Mouse (Mus musculus) heart, postnatal 0 days (tissue): ENCODE measurements around the gene Rps28. TPM values are rescaled to one million over a fixed set of nuclear protein-coding genes. Genes with fewer than 3 reads are reported as not detected.
"Not testable (repeated sequence)": the region's sequence is repeated elsewhere in the genome, so short reads cannot be mapped to it uniquely, and the experiment has no call there.

Experiments
- ATAC-seq: fragments of 200-750 bp; cut with Nextera tagmentation; 2 replicates; pipeline ENCODE4 v1.8.0; 2017; ENCODE audit warnings: low read depth, moderate number of reproducible peaks, moderate library complexity; ENCODE audit not compliant: insufficient read depth
- DNase-seq: peaks from one replicate; pipeline ENCODE4 v3.0.0-alpha.2; 2016; ENCODE audit warnings: low spot score
- H3K27ac ChIP-seq: fragments of 300-500 bp; sonication (generic); 2 replicates; pipeline ENCODE4 v1.5.1; 2014; ENCODE audit warnings: low read depth, mild to moderate bottlenecking
- H3K27me3 ChIP-seq: fragments of 300-500 bp; sonication (generic); 2 replicates; pipeline ENCODE4 v1.6.1; 2014; ENCODE audit warnings: low read length, mixed read lengths; ENCODE audit not compliant: control insufficient read depth, insufficient read depth
- H3K36me3 ChIP-seq: fragments of 300-500 bp; sonication (generic); replicated peaks from 2 replicates; pipeline ENCODE4 v1.6.1; 2014; ENCODE audit warnings: low read length, mixed read lengths; ENCODE audit not compliant: control insufficient read depth, insufficient read depth
- H3K4me1 ChIP-seq: fragments of 300-500 bp; sonication (generic); 2 replicates; pipeline ENCODE4 v1.6.1; 2014; ENCODE audit warnings: antibody characterized with exemption; ENCODE audit not compliant: control insufficient read depth, insufficient read depth
- H3K4me2 ChIP-seq: fragments of 300-500 bp; sonication (generic); 2 replicates; pipeline ENCODE4 v1.6.1; 2014; ENCODE audit warnings: low read depth, mild to moderate bottlenecking, low read length, moderate library complexity
- H3K4me3 ChIP-seq: fragments of 300-500 bp; sonication (generic); 2 replicates; pipeline ENCODE4 v1.5.1; 2014; ENCODE audit warnings: low read depth, low read length
- H3K9ac ChIP-seq: fragments of 300-500 bp; sonication (generic); replicated peaks from 2 replicates; pipeline ENCODE4 v1.6.1; 2014; ENCODE audit warnings: low read depth, low read length, mixed read lengths
- H3K9me3 ChIP-seq: fragments of 300-500 bp; sonication (generic); replicated peaks from 2 replicates; pipeline ENCODE4 v1.6.1; 2016; ENCODE audit warnings: low read length; ENCODE audit not compliant: control insufficient read depth
- CTCF ChIP-seq: IDR thresholded peaks from 2 replicates; pipeline ENCODE4 v1.5.1; 2016; ENCODE audit warnings: antibody characterized with exemption, control low read depth, low read depth
- EP300 ChIP-seq: IDR thresholded peaks from 2 replicates; pipeline ENCODE4 v1.6.1; 2016; ENCODE audit warnings: antibody characterized with exemption, low read depth
- WGBS: fragments of 180-500 bp; shearing (Covaris S2); extraction: QIAGEN DNeasy Blood & Tissue Kit; methylation state at CpG from one replicate; pipeline ENCODE4 v1.1.7; 2014; 5-methylcytosine and 5-hydroxymethylcytosine counted together
- polyA plus RNA-seq: library from polyadenylated mRNA; unstranded; fragments of >200 nt; fragmentation: Nextera tagmentation; extraction: Ambion mirVana; gene quantifications from 2 replicates; pipeline ENCODE4 v1.2.1, GENCODE M21; 2015
- total RNA-seq: library from RNA; depleted of rRNA; stranded (reverse); fragments of >200 nt; gene quantifications from 2 replicates; pipeline ENCODE4 v1.2.3, GENCODE M21; 2014; ENCODE audit warnings: low replicate concordance

Rps28 gene
- total and polyA plus RNA-seq, 2 experiments from 2014 or later, result 127 to 622 TPM

- Histone ChIP-seq H3K4me3 (no peak overlapping the region), H3K4me2 (no peak overlapping the region), H3K27me3 (no peaks in the 10 kb centered on the region), H3K27ac (no peak overlapping the region), H3K9me3 (no peaks in the 10 kb centered on the region), H3K36me3 (peaks cover 31% of the 10 kb centered on the region), H3K4me1 (peaks cover 24% of the 10 kb centered on the region), H3K9ac (no peak overlapping the region)
- WGBS, result 0% methylated on average over 3 of the region's 3 CpGs
- TF ChIP-seq CTCF, result peak; percentile 88
- no peak for TF ChIP-seq EP300
- ATAC-seq (no peak), DNase-seq (peak; percentile 84)
Observed at GRCm38 (mm10) chr17:33826850-33827249, 2.5 kb upstream of the Rps28 start.

- H3K4me3 ChIP-seq, result 0 out of 2 replicates have a peak overlapping the region, but pooled peaks have one; percentile 77
- H3K36me3 ChIP-seq, result peaks cover 33% of the 10 kb centered on the region
- peaks cover 24% of the 10 kb centered on the region for H3K4me1 ChIP-seq
- H3K9ac ChIP-seq, result peak overlapping the region; percentile 73
- WGBS, result 81% methylated on average over 8 of the region's 8 CpGs
- DNase-seq, result no peak
- no peak for TF ChIP-seq EP300
- TF ChIP-seq CTCF, result no peak
- no peak overlapping the region for H3K27ac ChIP-seq
- H3K27me3 ChIP-seq, result no peaks in the 10 kb centered on the region
- no peaks in the 10 kb centered on the region for H3K9me3 ChIP-seq
- H3K4me2 ChIP-seq, result peak overlapping the region; percentile 71
- ATAC-seq, result no peak
Observed at GRCm38 (mm10) chr17:33825462-33825861, 1.1 kb upstream of the Rps28 start.

DNA sequence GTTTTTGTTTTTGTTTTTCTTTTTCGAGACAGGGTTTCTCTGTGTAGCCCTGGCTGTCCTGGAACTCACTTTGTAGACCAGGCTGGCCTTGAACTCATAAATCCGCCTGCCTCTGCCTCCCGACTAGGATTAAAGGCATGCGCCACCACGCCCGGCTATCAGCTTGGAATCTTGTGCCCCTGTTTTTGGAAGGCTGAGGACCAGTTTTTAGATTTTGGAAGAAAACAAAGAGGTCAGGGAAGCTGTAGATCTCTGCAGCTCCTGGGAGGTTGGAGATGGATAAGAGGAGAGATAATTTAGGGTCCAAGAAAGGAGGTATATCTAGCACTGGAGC is 602 bp upstream of the Rps28 start:
- Histone ChIP-seq H3K36me3 (peaks cover 33% of the 10 kb centered on the region), H3K4me1 (peaks cover 24% of the 10 kb centered on the region), H3K27ac (peak overlapping the region; percentile 80)

GRCm38 (mm10) chr17:33823171-33823570 is 1.2 kb downstream of the Rps28 start:
- Histone ChIP-seq H3K4me1 (peaks cover 11% of the 10 kb centered on the region), H3K4me2 (peak overlapping the region; percentile 82), H3K27ac (peak overlapping the region; percentile 64; the same call in 1 of the 2 replicates), H3K36me3 (peaks cover 40% of the 10 kb centered on the region), H3K4me3 (peak overlapping the region; percentile 77), H3K9ac (peak overlapping the region; percentile 70)
- ATAC-seq, H3K27me3 ChIP-seq, DNase-seq, H3K9me3 ChIP-seq: not testable (repeated sequence)
- WGBS, result 72% methylated on average over 8 of the region's 8 CpGs

More for the DNA sequence above, 602 bp upstream of the Rps28 start:
- H3K9me3 ChIP-seq, DNase-seq, ATAC-seq, H3K27me3 ChIP-seq: not testable (repeated sequence)
- Histone ChIP-seq H3K4me2 (peak overlapping the region; percentile 71), H3K4me3 (peak overlapping the region; percentile 77), H3K9ac (peak overlapping the region; percentile 73)
- WGBS, result 4% methylated on average over 6 of the region's 6 CpGs

DNA sequence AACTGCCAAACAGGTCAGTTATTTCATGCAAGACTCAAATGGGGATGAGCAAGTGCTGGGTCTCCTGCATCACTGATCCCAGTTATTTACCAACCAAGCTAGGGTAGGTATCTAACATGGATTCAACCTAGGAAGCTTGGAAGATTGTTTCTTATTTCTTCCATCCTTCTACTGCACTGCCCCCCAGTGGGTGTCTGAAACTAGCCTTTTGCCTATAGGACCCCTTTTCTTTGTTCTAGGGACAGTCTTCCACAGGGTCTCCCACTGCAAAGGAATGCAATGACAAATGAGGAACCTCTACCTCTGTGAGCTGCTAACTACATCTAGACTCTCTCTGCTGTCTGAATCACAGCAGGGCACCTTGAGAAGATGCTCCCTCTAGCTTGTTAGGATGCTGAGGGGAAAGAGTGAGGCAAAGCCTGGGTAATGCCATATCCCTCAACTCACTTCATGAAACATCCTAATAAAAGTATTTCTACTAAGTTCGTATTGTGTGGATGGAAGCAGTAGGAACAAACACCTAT is 1.9 kb downstream of the Rps28 start:
- ATAC-seq (no peak), DNase-seq (no peak)
- Histone ChIP-seq H3K4me1 (peaks cover 13% of the 10 kb centered on the region), H3K36me3 (peaks cover 40% of the 10 kb centered on the region), H3K4me3 (no peak overlapping the region), H3K4me2 (no peak overlapping the region), H3K27ac (no peak overlapping the region), H3K27me3 (no peaks in the 10 kb centered on the region), H3K9me3 (no peaks in the 10 kb centered on the region), H3K9ac (no peak overlapping the region)
- no peak for TF ChIP-seq EP300
- TF ChIP-seq CTCF, result peak; percentile 33
- 77% methylated on average over 1 of the region's 1 CpGs for WGBS

DNA sequence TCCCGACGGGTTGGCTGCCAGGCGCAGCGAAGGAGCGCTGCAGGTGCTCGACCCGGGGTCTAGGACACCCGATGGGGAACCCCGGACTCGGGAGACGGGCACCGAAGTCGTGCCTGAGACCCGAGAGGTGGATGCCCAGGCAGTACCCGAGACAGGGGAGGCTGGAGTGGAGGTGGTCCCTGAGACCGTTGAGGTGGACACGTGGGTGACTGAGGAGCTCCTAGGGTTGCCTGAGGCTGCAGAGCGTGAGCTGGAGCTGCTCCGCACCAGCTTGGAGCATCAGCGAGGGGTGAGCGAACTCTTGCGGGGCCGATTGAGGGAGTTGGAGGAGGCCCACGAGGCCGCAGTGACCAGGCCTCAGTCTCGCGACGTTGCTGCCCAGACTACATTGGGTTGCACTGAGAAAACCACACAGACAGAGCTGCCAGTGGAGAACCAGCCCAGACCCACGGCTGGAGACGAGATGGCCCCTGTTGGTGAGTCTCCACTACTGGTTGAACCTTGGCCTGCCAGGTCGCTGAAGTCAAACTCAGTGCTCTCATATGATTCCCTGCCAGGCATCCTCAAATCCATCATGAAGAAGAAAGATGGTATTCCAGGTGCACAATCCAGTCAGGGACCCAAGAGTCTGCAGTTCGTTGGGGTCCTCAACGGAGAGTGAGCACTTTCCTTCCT is 6.3 kb downstream of the Rps28 start:
- peaks cover 40% of the 10 kb centered on the region for H3K36me3 ChIP-seq
- TF ChIP-seq EP300 (no peak), CTCF (no peak)
- H3K9me3 ChIP-seq, result no peaks in the 10 kb centered on the region
- peak overlapping the region; percentile 79 for H3K27ac ChIP-seq
- peaks cover 10% of the 10 kb centered on the region; the same call in 1 of the 2 replicates for H3K4me1 ChIP-seq
- 22% methylated on average over 33 of the region's 33 CpGs for WGBS
- DNase-seq (no peak), ATAC-seq (peak; percentile 13)
- H3K27me3 ChIP-seq, result no peaks in the 10 kb centered on the region
- peak overlapping the region; percentile 79 for H3K4me2 ChIP-seq
- H3K9ac ChIP-seq, result peak overlapping the region; percentile 58
- H3K4me3 ChIP-seq, result peak overlapping the region; percentile 53
